In genomic region chr3:153598631-153599030, GRCm38 (mm10) we compare ENCODE assay signal across 10 mouse cellular contexts.
DNase-seq lines count a peak whose midpoint lies in the region; ATAC-seq and TF ChIP-seq lines count a peak whose summit lies in the region.
"Had no signal": no experiment of that assay in that cellular context is flagged by ENCODE, and none has a peak within 500 bp of the region (broad histone marks: within the 10 kb centered on the region; RNA-seq: fewer than 3 reads in every experiment).

No protein-coding gene starts in this region.

- ATAC-seq in kidney, postnatal 0 days (replicated peaks; ENCODE audit: low FRiP score, low read depth): no peak
- ATAC-seq in frontal cortex, adult (ENCODE audit: low TSS enrichment): no peak
- ATAC-seq: midbrain, embryonic 15.5 days had no signal

- no peak overlapping the region for H3K4me2 ChIP-seq in kidney, postnatal 0 days (ENCODE audit: low read length)
- H3K4me2 ChIP-seq: liver, embryonic 15.5 days; midbrain, embryonic 15.5 days had no signal

- in situ Hi-C loops in ES-E14 (cut with MboI; ENCODE audit: low sequenced_read_pairs in 2 of 2, unreplicated experiment in 2 of 2): no loop called here

- no peaks in the 10 kb centered on the region for H3K4me1 ChIP-seq in kidney, postnatal 0 days (replicated peaks; ENCODE audit: insufficient read depth, low read length)
- H3K4me1 ChIP-seq in ES-E14 (ENCODE audit: control insufficient read depth in 2 of 2, insufficient read depth in 2 of 2, low read length in 2 of 2, poor library complexity in 1 of 2): no peaks in the 10 kb centered on the region
- H3K4me1 ChIP-seq: liver, embryonic 15.5 days; midbrain, embryonic 15.5 days had no signal

- TF ChIP-seq POLR2A in brain, embryonic 14.5 days (IDR thresholded peaks at IDR 0.05; ENCODE audit: borderline replicate concordance, extremely low read depth, insufficient read depth, insufficient read length, poor library complexity, severe bottlenecking): no peak

- H3K36me3 ChIP-seq in kidney, postnatal 0 days (ENCODE audit: insufficient read depth, low read length): no peaks in the 10 kb centered on the region
- H3K36me3 ChIP-seq in ES-E14 (ENCODE audit: control insufficient read depth, insufficient read depth, low read length, poor library complexity, severe bottlenecking): no peaks in the 10 kb centered on the region
- H3K36me3 ChIP-seq: liver, embryonic 15.5 days; midbrain, embryonic 15.5 days had no signal

- no peak overlapping the region for H3K4me3 ChIP-seq in kidney, postnatal 0 days (replicated peaks; ENCODE audit: low read depth, low read length)
- no peak overlapping the region for H3K4me3 ChIP-seq in ES-E14 (ENCODE audit: insufficient read depth in 1 of 2, low read depth in 1 of 2, low read length in 2 of 2, poor library complexity in 1 of 2, severe bottlenecking in 1 of 2)
- no peak overlapping the region for H3K4me3 ChIP-seq in layer of hippocampus, adult 2 months
- H3K4me3 ChIP-seq: liver, embryonic 15.5 days; midbrain, embryonic 15.5 days had no signal

- no peak overlapping the region for H3K9ac ChIP-seq in kidney, postnatal 0 days (ENCODE audit: low read depth, low read length)
- H3K9ac ChIP-seq in ES-E14 (ENCODE audit: insufficient read depth, low read depth, low read length, poor library complexity, severe bottlenecking): no peak overlapping the region
- H3K9ac ChIP-seq: liver, embryonic 15.5 days; midbrain, embryonic 15.5 days had no signal

- 95% methylated on average over 6 of the region's 6 CpGs for WGBS in kidney, postnatal 0 days

- H3K27me3 ChIP-seq in kidney, postnatal 0 days (ENCODE audit: insufficient read depth, low read length): no peaks in the 10 kb centered on the region
- H3K27me3 ChIP-seq: liver, embryonic 15.5 days; midbrain, embryonic 15.5 days had no signal

- peak; percentile 24; the same call in 1 of the 2 replicates for TF ChIP-seq CTCF in kidney, postnatal 0 days (IDR thresholded peaks at IDR 0.05; ENCODE audit: low read depth)
- TF ChIP-seq CTCF in brain, embryonic 14.5 days (IDR thresholded peaks at IDR 0.05; ENCODE audit: borderline replicate concordance, extremely low read depth, insufficient read depth, insufficient read length): peak; percentile 41; the same call in 1 of the 2 replicates
- TF ChIP-seq CTCF in layer of hippocampus, adult 2 months (conservative IDR thresholded peaks at IDR 0.05): peak; percentile 74

- DNase-seq in kidney, postnatal 0 days (ENCODE audit: low spot score): no peak
- DNase-seq in kidney, adult 8-10 months: no peak
- peak; percentile 47 for DNase-seq in ES-E14 (ENCODE audit: low read depth, low spot score)
- DNase-seq in brain, embryonic 14.5 days (ENCODE audit: low read depth): peak; percentile 54
- DNase-seq in layer of hippocampus, adult 2 months (ENCODE audit: low spot score in 2 of 2): peak; percentile 65 to 67
- DNase-seq in urinary bladder, postnatal 4 days (ENCODE audit: low spot score in 2 of 2): no peak
- DNase-seq in gastrocnemius, postnatal 25 days: no peak

- H3K9me3 ChIP-seq in kidney, postnatal 0 days (replicated peaks; ENCODE audit: low read length): no peaks in the 10 kb centered on the region
- H3K9me3 ChIP-seq in ES-E14 (ENCODE audit: control insufficient read depth, insufficient read depth, low read depth, low read length): no peaks in the 10 kb centered on the region
- H3K9me3 ChIP-seq: liver, embryonic 15.5 days; midbrain, embryonic 15.5 days had no signal

- no peak overlapping the region for H3K27ac ChIP-seq in kidney, postnatal 0 days
- H3K27ac ChIP-seq in ES-E14 (ENCODE audit: insufficient read depth, low read depth, low read length, poor library complexity, severe bottlenecking): no peak overlapping the region
- H3K27ac ChIP-seq in layer of hippocampus, adult 2 months: peak overlapping the region; percentile 94
- H3K27ac ChIP-seq: liver, embryonic 15.5 days; midbrain, embryonic 15.5 days had no signal

TF ChIP-seq in ES-E14, 5 proteins besides CTCF, POLR2A, EP300 and RAD21:
- TF ChIP-seq ZNF384 (IDR thresholded peaks at IDR 0.05; ENCODE audit: low read depth, low read length) (no peak), HCFC1 (IDR thresholded peaks at IDR 0.05; ENCODE audit: borderline replicate concordance, insufficient read depth, low read length) (no peak), MAFK (IDR thresholded peaks at IDR 0.05; ENCODE audit: insufficient read depth, low read depth, low read length) (no peak), ZC3H11A (IDR thresholded peaks at IDR 0.05; ENCODE audit: borderline replicate concordance, low read depth, low read length) (no peak), CHD2 (IDR thresholded peaks at IDR 0.05; ENCODE audit: low read depth, low read length) (no peak)

Comparison
In these comparisons a context has a peak if more than half of its experiments do, and no peak if none do; other contexts are left out.
1. DNase-seq: peak in ES-E14 (single experiment), brain, embryonic 14.5 days (single experiment) and layer of hippocampus, adult 2 months (2 of 2); none in kidney, postnatal 0 days (single experiment), kidney, adult 8-10 months (0 of 2), urinary bladder, postnatal 4 days (0 of 2) and gastrocnemius, postnatal 25 days (single experiment).
2. CTCF ChIP-seq: peak in every context shown above with its lines; median percentile 74 in layer of hippocampus, adult 2 months; 41 in brain, embryonic 14.5 days; 24 in kidney, postnatal 0 days.